Mouse (Mus musculus): Measurements from ENCODE around the gene Aldh1a7. TPM values are rescaled to one million over a fixed set of nuclear protein-coding genes. Genes with fewer than 3 reads are reported as not detected.

Gene Aldh1a7
- 0.65 and 0.70 TPM in 2 replicates for polyA plus RNA-seq (2014; fragmentation: Nextera tagmentation; extraction: Ambion mirVana)

GRCm38 (mm10) chr19:20727381-20727780, at the start of gene Aldh1a7:
Gene Aldh1a7 (minus strand): TSS chr19:20727562.
- Histone ChIP-seq H3K36me3 (ENCODE audit: control insufficient read depth, insufficient read depth, low read length) (no peaks in the 10 kb centered on the region), H3K27ac (ENCODE audit: low read depth, low read length) (no peak within 1 kb of the TSS), H3K4me3 (ENCODE audit: low read depth, low read length) (no peak within 1 kb of the TSS), H3K9ac (ENCODE audit: low read depth, low read length) (no peak within 1 kb of the TSS), H3K27me3 (ENCODE audit: control insufficient read depth, insufficient read depth, low read length) (no peaks in the 10 kb centered on the region), H3K4me1 (ENCODE audit: control insufficient read depth, insufficient read depth, low read length) (no peaks in the 10 kb centered on the region), H3K4me2 (no peak within 1 kb of the TSS), H3K9me3 (replicated peaks; ENCODE audit: control insufficient read depth, low read length) (no peaks in the 10 kb centered on the region)
- 0 out of 2 replicates have a peak, but pooled peaks have one; percentile 46 for ATAC-seq (replicated peaks; ENCODE audit: insufficient number of reproducible peaks, low FRiP score, low TSS enrichment)
- 56% methylated on average over 2 of the region's 2 CpGs for WGBS (ENCODE audit: insufficient replicate concordance)

DNA sequence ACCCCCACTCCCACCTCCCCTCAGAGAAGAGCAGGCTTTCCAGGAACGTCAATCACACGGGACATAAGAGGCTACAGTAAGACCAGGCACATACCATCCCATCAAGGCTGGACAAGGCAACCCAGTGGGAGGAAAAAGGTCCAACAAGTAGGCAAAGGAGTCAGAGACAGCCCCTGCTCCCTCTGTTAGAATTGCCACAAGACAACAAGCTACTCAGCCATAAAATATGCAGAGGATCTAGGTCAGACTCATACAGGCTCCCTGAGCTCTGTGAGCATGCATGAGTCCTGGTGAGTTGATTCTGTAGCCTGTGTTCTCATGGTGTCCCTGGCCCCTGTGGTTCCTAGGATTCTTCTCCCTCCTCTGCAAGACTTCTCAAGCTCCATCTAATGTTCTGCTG, 48.3 kb upstream of the Aldh1a7 start:
- Histone ChIP-seq H3K4me3 (ENCODE audit: low read depth, low read length) (no peak overlapping the region), H3K4me2 (no peak overlapping the region), H3K4me1 (ENCODE audit: control insufficient read depth, insufficient read depth, low read length) (no peaks in the 10 kb centered on the region), H3K27ac (ENCODE audit: low read depth, low read length) (no peak overlapping the region), H3K9ac (ENCODE audit: low read depth, low read length) (no peak overlapping the region), H3K36me3 (ENCODE audit: control insufficient read depth, insufficient read depth, low read length) (no peaks in the 10 kb centered on the region), H3K9me3 (replicated peaks; ENCODE audit: control insufficient read depth, low read length) (no peaks in the 10 kb centered on the region), H3K27me3 (ENCODE audit: control insufficient read depth, insufficient read depth, low read length) (no peaks in the 10 kb centered on the region)
- WGBS (ENCODE audit: insufficient replicate concordance), result 53% methylated on average over 2 of the region's 2 CpGs
- ATAC-seq (replicated peaks; ENCODE audit: insufficient number of reproducible peaks, low FRiP score, low TSS enrichment), result no peak

- no peak overlapping the region for H3K27ac ChIP-seq (ENCODE audit: low read depth, low read length)
- H3K4me2 ChIP-seq, result no peak overlapping the region
- H3K4me3 ChIP-seq (ENCODE audit: low read depth, low read length), result no peak overlapping the region
- no peak overlapping the region for H3K9ac ChIP-seq (ENCODE audit: low read depth, low read length)
- no peak for ATAC-seq (replicated peaks; ENCODE audit: insufficient number of reproducible peaks, low FRiP score, low TSS enrichment)
- WGBS (ENCODE audit: insufficient replicate concordance), result 79% methylated on average over 7 of the region's 7 CpGs
- H3K36me3 ChIP-seq (ENCODE audit: control insufficient read depth, insufficient read depth, low read length), result no peaks in the 10 kb centered on the region
- no peaks in the 10 kb centered on the region for H3K4me1 ChIP-seq (ENCODE audit: control insufficient read depth, insufficient read depth, low read length)
- H3K9me3 ChIP-seq (replicated peaks; ENCODE audit: control insufficient read depth, low read length), result no peaks in the 10 kb centered on the region
- no peaks in the 10 kb centered on the region for H3K27me3 ChIP-seq (ENCODE audit: control insufficient read depth, insufficient read depth, low read length)
Measured at GRCm38 (mm10) chr19:20773941-20774340, 46.6 kb upstream of the Aldh1a7 start.

DNA sequence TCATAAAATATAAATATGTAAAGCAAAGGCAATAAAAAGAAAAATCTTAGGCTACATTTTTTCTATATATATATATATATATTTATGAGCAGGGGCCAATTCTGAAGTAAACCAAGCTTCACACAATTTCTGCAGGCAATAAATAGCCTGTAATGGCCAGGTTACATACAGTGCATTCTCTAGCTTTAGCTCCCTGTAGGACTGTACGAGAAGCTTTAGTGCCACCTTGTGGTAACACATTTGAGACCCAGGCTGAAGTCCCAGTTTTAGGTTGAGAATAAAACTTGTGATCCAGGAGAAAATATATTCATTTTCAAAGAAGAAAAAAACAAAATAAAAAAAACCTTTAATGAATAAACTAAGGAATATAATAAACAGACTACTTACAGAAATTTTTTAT, 36.9 kb upstream of the Aldh1a7 start:
- no peaks in the 10 kb centered on the region for H3K9me3 ChIP-seq (replicated peaks; ENCODE audit: control insufficient read depth, low read length)
- H3K9ac ChIP-seq (ENCODE audit: low read depth, low read length), result no peak overlapping the region
- no peaks in the 10 kb centered on the region for H3K4me1 ChIP-seq (ENCODE audit: control insufficient read depth, insufficient read depth, low read length)
- H3K27me3 ChIP-seq (ENCODE audit: control insufficient read depth, insufficient read depth, low read length), result no peaks in the 10 kb centered on the region
- H3K4me3 ChIP-seq (ENCODE audit: low read depth, low read length), result no peak overlapping the region
- no peak overlapping the region for H3K27ac ChIP-seq (ENCODE audit: low read depth, low read length)
- no peak overlapping the region for H3K4me2 ChIP-seq
- ATAC-seq (replicated peaks; ENCODE audit: insufficient number of reproducible peaks, low FRiP score, low TSS enrichment), result no peak
- no peaks in the 10 kb centered on the region for H3K36me3 ChIP-seq (ENCODE audit: control insufficient read depth, insufficient read depth, low read length)
- 26% methylated on average over 1 of the region's 1 CpGs for WGBS (ENCODE audit: insufficient replicate concordance)

DNA sequence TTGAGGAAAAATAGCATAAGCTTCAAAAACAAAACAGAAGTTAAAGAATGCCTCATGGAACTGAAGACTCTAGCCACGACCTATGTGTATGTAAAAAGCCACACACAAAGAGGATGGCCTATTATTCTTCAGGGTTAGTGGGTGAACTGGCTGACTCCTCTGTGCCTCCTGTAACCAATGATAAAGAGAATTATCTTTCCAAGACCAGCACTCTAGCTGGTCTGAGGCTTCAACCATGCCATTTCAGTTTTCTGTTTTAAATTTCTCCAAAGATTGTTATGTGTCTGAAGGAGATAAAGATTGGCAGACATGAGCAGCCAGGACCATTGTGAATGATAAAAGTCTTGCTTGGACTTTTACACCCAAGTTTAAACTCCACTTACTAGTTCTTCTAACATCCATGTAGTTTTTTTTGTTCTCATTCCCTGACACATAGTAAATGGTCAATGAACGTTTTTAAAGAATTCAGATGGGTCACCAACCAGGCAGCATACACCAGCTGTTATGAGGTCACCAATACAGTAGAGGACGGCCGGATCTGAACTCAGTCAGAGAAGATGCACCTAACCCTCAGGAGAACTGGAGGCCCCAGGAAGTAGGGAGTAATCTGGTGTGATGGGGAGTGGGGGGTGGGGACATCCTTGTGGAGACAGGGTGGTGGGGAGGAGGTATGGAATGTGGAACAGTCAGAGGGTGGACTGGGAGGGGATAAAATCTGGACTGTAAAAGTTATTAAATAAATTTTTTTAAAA, 34.5 kb upstream of the Aldh1a7 start:
- H3K4me1 ChIP-seq (ENCODE audit: control insufficient read depth, insufficient read depth, low read length), result no peaks in the 10 kb centered on the region
- H3K4me3 ChIP-seq (ENCODE audit: low read depth, low read length), result no peak overlapping the region
- H3K9me3 ChIP-seq (replicated peaks; ENCODE audit: control insufficient read depth, low read length), result no peaks in the 10 kb centered on the region
- no peak overlapping the region for H3K9ac ChIP-seq (ENCODE audit: low read depth, low read length)
- H3K36me3 ChIP-seq (ENCODE audit: control insufficient read depth, insufficient read depth, low read length), result no peaks in the 10 kb centered on the region
- H3K27me3 ChIP-seq (ENCODE audit: control insufficient read depth, insufficient read depth, low read length), result no peaks in the 10 kb centered on the region
- WGBS (ENCODE audit: insufficient replicate concordance), result 61% methylated on average over 4 of the region's 4 CpGs
- ATAC-seq (replicated peaks; ENCODE audit: insufficient number of reproducible peaks, low FRiP score, low TSS enrichment), result no peak
- H3K27ac ChIP-seq (ENCODE audit: low read depth, low read length), result no peak overlapping the region
- H3K4me2 ChIP-seq, result no peak overlapping the region

- H3K27me3 ChIP-seq (ENCODE audit: control insufficient read depth, insufficient read depth, low read length), result no peaks in the 10 kb centered on the region
- WGBS (ENCODE audit: insufficient replicate concordance), result 68% methylated on average over 3 of the region's 3 CpGs
Measured at GRCm38 (mm10) chr19:20761119-20761518, 33.8 kb upstream of the Aldh1a7 start.

DNA sequence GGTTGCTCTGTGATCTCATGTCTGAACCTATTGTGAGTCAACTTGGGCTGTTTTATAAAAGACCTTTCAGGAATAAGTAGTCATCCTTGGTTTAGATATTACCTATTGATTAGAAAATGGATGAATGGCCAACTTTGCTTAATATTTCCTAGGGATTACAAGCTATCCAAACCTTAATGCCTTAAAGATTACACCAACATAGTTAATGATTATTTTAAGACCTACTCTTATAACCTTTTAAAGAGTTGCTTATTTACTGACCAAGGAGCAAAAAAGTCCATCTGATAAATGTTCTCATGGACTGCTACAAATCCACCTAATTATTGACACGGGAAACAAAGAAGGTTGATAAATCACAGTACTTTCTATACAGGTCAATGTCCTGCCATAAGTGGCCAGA, 17.3 kb upstream of the Aldh1a7 start:
- H3K9me3 ChIP-seq (replicated peaks; ENCODE audit: control insufficient read depth, low read length), result no peaks in the 10 kb centered on the region
- ATAC-seq (replicated peaks; ENCODE audit: insufficient number of reproducible peaks, low FRiP score, low TSS enrichment), result no peak
- H3K36me3 ChIP-seq (ENCODE audit: control insufficient read depth, insufficient read depth, low read length), result no peaks in the 10 kb centered on the region
- no peaks in the 10 kb centered on the region for H3K27me3 ChIP-seq (ENCODE audit: control insufficient read depth, insufficient read depth, low read length)
- no peak overlapping the region for H3K9ac ChIP-seq (ENCODE audit: low read depth, low read length)
- H3K27ac ChIP-seq (ENCODE audit: low read depth, low read length), result no peak overlapping the region
- 65% methylated on average over 1 of the region's 1 CpGs for whole genome bisulfite sequencing (ENCODE audit: insufficient replicate concordance)
- H3K4me3 ChIP-seq (ENCODE audit: low read depth, low read length), result no peak overlapping the region
- H3K4me1 ChIP-seq (ENCODE audit: control insufficient read depth, insufficient read depth, low read length), result no peaks in the 10 kb centered on the region
- H3K4me2 ChIP-seq, result no peak overlapping the region

More at GRCm38 (mm10) chr19:20761119-20761518, 33.8 kb upstream of the Aldh1a7 start:
- Histone ChIP-seq H3K9ac (ENCODE audit: low read depth, low read length) (no peak overlapping the region), H3K4me2 (no peak overlapping the region), H3K9me3 (replicated peaks; ENCODE audit: control insufficient read depth, low read length) (no peaks in the 10 kb centered on the region), H3K4me3 (ENCODE audit: low read depth, low read length) (no peak overlapping the region), H3K4me1 (ENCODE audit: control insufficient read depth, insufficient read depth, low read length) (no peaks in the 10 kb centered on the region), H3K36me3 (ENCODE audit: control insufficient read depth, insufficient read depth, low read length) (no peaks in the 10 kb centered on the region), H3K27ac (ENCODE audit: low read depth, low read length) (no peak overlapping the region)
- ATAC-seq (replicated peaks; ENCODE audit: insufficient number of reproducible peaks, low FRiP score, low TSS enrichment), result no peak

DNA sequence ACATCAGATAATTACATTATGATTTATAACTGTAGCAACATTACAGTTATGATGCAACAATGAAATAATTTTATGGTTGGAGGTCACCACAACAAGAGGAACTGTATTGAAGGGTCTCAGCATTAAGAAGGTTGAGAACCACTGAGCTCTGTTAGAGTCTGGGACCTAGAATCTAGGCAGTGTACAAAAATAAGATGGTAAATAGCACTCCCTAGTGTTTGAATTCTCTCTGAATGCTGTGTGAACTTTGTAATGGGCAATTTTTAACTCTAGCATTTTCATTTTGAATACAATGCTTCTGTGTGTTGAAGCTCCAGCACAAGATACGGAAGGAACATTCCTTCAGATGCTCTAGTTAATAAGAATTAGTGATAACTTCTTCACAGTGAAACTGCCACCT, 916 bp upstream of the Aldh1a7 start:
- no peaks in the 10 kb centered on the region for H3K4me1 ChIP-seq (ENCODE audit: control insufficient read depth, insufficient read depth, low read length)
- no peak overlapping the region for H3K27ac ChIP-seq (ENCODE audit: low read depth, low read length)
- H3K36me3 ChIP-seq (ENCODE audit: control insufficient read depth, insufficient read depth, low read length), result no peaks in the 10 kb centered on the region
- H3K4me3 ChIP-seq (ENCODE audit: low read depth, low read length), result no peak overlapping the region
- no peaks in the 10 kb centered on the region for H3K9me3 ChIP-seq (replicated peaks; ENCODE audit: control insufficient read depth, low read length)
- no peak overlapping the region for H3K9ac ChIP-seq (ENCODE audit: low read depth, low read length)
- 68% methylated on average over 1 of the region's 1 CpGs for WGBS (ENCODE audit: insufficient replicate concordance)
- no peak for ATAC-seq (replicated peaks; ENCODE audit: insufficient number of reproducible peaks, low FRiP score, low TSS enrichment)
- H3K27me3 ChIP-seq (ENCODE audit: control insufficient read depth, insufficient read depth, low read length), result no peaks in the 10 kb centered on the region
- no peak overlapping the region for H3K4me2 ChIP-seq

DNA sequence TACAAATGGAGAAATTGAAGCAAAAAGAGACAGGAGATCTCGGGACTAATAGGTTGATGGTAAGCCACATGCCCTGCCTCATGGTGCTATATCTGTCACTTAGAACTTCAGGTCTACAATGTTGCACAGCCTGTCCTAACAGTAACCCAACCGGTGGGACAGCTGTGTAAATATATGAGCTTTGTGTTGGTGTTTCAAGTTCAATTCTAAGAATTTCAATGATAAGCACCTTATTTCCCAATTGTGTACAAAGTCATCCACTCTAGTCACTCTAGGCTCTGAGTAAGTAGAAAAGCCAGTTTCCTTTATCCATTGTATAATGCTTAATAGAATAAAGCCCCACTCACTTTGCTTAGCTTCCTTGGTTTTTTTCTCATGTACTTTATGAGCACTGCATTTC, 4.4 kb downstream of the Aldh1a7 start:
- Histone ChIP-seq H3K4me2 (no peak overlapping the region), H3K4me1 (ENCODE audit: control insufficient read depth, insufficient read depth, low read length) (no peaks in the 10 kb centered on the region), H3K27ac (ENCODE audit: low read depth, low read length) (no peak overlapping the region), H3K9ac (ENCODE audit: low read depth, low read length) (no peak overlapping the region), H3K36me3 (ENCODE audit: control insufficient read depth, insufficient read depth, low read length) (no peaks in the 10 kb centered on the region), H3K4me3 (ENCODE audit: low read depth, low read length) (no peak overlapping the region), H3K9me3 (replicated peaks; ENCODE audit: control insufficient read depth, low read length) (no peaks in the 10 kb centered on the region), H3K27me3 (ENCODE audit: control insufficient read depth, insufficient read depth, low read length) (no peaks in the 10 kb centered on the region)
- no peak for ATAC-seq (replicated peaks; ENCODE audit: insufficient number of reproducible peaks, low FRiP score, low TSS enrichment)
- 73% methylated on average over 2 of the region's 2 CpGs for WGBS (ENCODE audit: insufficient replicate concordance)
